Mouse (Mus musculus): ENCODE data around the gene Stxbp1.

- TF ChIP-seq POLR2A (IDR thresholded peaks at IDR 0.05; ENCODE audit: insufficient read depth, low read depth, low read length) (no peak), CTCF (IDR thresholded peaks at IDR 0.05; ENCODE audit: insufficient read depth, low read depth, low read length) (no peak)
Measured at GRCm38 (mm10) chr2:32881054-32881453, 34.0 kb upstream of the Stxbp1 start.
